Mouse (Mus musculus) hindbrain, embryonic 10.5 days (tissue): ENCODE measurements around the gene Speer4f1. TPM values are rescaled to one million over a fixed set of nuclear protein-coding genes. Genes with fewer than 3 reads are reported as not detected.
"Not testable (repeated sequence)": the region's sequence is repeated elsewhere in the genome, so short reads cannot be mapped to it uniquely, and the experiment has no call there.

Source experiments
- DNase-seq: peaks from one replicate; pipeline ENCODE4 v3.0.0-alpha.2; 2017; ENCODE audit warnings: low spot score
- H3K27ac ChIP-seq: fragments of 300-500 bp; sonication (generic); 2 replicates; pipeline ENCODE4 v1.5.1; 2016; ENCODE audit warnings: mild to moderate bottlenecking, moderate library complexity
- H3K27me3 ChIP-seq: fragments of 300-500 bp; sonication (generic); 2 replicates; pipeline ENCODE4 v1.6.1; 2016; ENCODE audit warnings: mild to moderate bottlenecking; ENCODE audit not compliant: poor library complexity, insufficient read depth, severe bottlenecking
- H3K36me3 ChIP-seq: fragments of 300-500 bp; sonication (generic); 2 replicates; pipeline ENCODE4 v1.6.1; 2016; ENCODE audit warnings: mild to moderate bottlenecking, moderate library complexity
- H3K4me1 ChIP-seq: fragments of 300-500 bp; sonication (generic); replicated peaks from 2 replicates; pipeline ENCODE4 v1.6.1; 2016; ENCODE audit warnings: mild to moderate bottlenecking
- H3K4me3 ChIP-seq: fragments of 300-500 bp; sonication (generic); 2 replicates; pipeline ENCODE4 v1.5.1; 2016; ENCODE audit warnings: mild to moderate bottlenecking, moderate library complexity
- H3K9me3 ChIP-seq: fragments of 300-500 bp; sonication (generic); 2 replicates; pipeline ENCODE4 v1.6.1; 2016; ENCODE audit warnings: mild to moderate bottlenecking, moderate library complexity
- WGBS: fragments of 180-500 bp; shearing (Covaris S2); methylation state at CpG from one replicate; pipeline ENCODE4 v1.1.7; 2016; 5-methylcytosine and 5-hydroxymethylcytosine counted together
- polyA plus RNA-seq: library from polyadenylated mRNA; unstranded; fragments of >200 nt; fragmentation: Nextera tagmentation; extraction: Ambion mirVana; gene quantifications from 2 replicates; pipeline ENCODE4 v1.2.1, GENCODE M21; 2016

Gene Speer4f1
- polyA plus RNA-seq = not detected in 2 replicates

DNA sequence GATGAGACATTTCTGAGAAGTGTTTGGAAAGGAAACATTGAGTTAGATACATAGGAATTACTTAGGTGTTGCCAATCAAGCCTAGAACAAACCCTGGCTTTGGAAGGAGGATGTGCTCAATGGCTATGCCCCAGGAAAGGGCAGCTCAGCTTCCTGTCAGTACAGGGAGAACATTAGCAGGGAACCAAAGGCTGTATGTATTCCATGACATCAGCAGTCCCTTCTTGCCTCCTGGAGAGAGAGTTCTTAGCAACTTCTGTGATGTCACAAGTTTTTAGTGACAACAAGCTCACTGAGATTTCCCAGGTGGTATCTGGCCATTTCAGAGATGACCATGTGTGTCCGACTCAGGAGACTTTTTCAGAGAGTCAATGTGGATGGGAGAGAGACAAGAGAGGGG is at the start of gene Speer4f1:
Speer4f1 (plus strand) TSS at position 301 of the 400 bp plus-strand sequence.
- H3K4me1 ChIP-seq, H3K36me3 ChIP-seq, H3K27me3 ChIP-seq, H3K27ac ChIP-seq, H3K4me3 ChIP-seq, DNase-seq, H3K9me3 ChIP-seq: not testable (repeated sequence)
- 94% methylated on average over 1 of the region's 1 CpGs for WGBS

DNA sequence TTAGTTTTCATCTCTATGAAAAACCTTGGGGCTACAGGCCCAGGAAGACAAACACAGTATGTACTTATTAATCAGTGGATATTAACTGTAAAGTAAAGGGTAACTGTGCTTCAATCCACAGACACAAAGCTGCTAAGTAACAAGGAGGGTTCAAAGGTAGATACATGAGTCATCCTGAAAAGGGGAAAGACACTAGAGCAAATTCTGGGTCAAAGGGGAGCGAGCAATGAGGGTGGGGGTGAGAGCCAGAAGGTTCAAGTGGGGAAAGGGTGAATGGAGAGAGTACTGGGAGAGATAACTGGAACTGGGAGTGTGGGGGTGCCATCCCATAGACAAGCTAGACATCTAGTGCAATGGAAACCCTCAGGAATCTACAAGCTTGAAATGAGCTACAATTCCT is 49.0 kb upstream of the Speer4f1 start:
- Histone ChIP-seq H3K9me3 (no peaks in the 10 kb centered on the region), H3K36me3 (no peaks in the 10 kb centered on the region), H3K4me1 (no peaks in the 10 kb centered on the region), H3K27me3 (no peaks in the 10 kb centered on the region), H3K27ac (no peak overlapping the region), H3K4me3 (no peak overlapping the region)
- no peak for DNase-seq
- WGBS = 90% methylated on average over 1 of the region's 1 CpGs

DNA sequence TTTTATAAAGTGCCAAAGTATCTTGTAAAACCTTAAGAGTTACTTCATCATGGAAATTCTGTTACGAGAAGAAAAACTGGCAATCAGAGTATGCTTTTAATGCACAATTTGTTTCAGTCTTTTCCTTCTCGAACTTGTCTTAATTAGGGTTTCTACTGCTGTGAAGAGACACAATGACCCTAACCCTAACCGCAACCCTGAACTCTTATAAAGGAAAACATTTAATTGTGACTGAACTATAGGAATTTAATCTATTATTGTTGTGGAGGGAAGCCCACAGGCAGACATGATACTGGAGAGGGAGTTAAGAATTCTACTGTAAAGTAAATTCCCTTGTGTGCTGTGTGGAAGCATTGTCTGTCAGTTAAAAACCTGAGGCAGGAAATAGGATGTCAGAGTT is 41.2 kb upstream of the Speer4f1 start:
- H3K4me1 ChIP-seq = peaks cover 14% of the 10 kb centered on the region
- no peaks in the 10 kb centered on the region for H3K9me3 ChIP-seq
- no peaks in the 10 kb centered on the region for H3K27me3 ChIP-seq
- DNase-seq = no peak
- H3K4me3 ChIP-seq = no peak overlapping the region
- 50% methylated on average over 3 of the region's 3 CpGs for WGBS
- H3K27ac ChIP-seq = no peak overlapping the region
- no peaks in the 10 kb centered on the region for H3K36me3 ChIP-seq

DNA sequence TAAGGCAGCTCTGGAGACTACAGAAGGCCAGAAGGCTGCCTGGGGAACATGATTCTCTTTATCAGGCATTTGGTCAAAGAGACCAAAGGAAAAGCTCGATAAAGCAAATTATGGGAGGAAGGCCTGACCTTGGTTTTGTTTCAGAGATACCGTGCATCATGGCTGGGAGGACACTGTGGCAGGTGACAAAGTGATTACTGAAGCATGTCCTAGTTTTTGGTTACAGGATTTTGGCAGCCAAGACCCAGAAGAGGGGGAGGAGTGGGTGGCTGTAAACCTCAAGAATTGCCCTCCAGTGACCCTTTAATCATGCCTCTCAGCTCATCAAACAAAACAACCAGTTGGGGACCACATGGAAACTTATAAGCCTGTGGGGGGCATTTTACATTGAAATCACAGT is 39.7 kb upstream of the Speer4f1 start:
- WGBS = 11% methylated on average over 2 of the region's 2 CpGs
- H3K4me3 ChIP-seq = no peak overlapping the region
- H3K27ac ChIP-seq = no peak overlapping the region
- H3K27me3 ChIP-seq = no peaks in the 10 kb centered on the region
- peak; percentile 6 for DNase-seq
- H3K4me1 ChIP-seq = peaks cover 14% of the 10 kb centered on the region
- no peaks in the 10 kb centered on the region for H3K36me3 ChIP-seq
- H3K9me3 ChIP-seq = no peaks in the 10 kb centered on the region

DNA sequence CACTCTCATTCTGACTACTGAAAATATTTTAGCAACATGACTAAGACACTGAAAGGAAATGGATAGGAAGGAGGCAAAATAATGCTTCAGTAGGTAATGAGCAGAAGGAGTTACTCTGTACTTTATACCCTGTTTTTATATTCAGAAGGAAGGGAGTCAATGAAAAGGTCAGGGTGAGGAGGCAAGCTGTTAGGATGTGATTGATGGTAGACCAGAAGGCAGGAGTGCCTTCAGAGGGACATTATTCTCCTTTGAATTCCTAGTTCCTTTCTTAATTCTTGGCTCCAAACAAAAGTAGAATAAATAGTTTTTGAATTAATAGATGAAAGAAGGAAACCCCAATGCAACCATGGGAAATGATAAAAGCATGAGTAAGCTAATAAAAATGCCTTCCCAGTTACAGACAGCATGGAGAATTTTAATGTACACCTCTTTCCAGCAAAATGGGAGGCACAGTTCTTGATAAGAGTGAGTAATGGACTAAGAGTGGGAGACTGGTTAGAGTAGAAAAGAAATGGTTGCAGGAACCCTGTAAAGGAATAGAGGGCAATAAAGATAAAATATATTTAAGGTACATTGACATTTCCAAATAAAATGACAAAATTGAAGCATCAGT is 36.3 kb upstream of the Speer4f1 start:
- Histone ChIP-seq H3K27ac (no peak overlapping the region), H3K4me1 (peaks cover 14% of the 10 kb centered on the region), H3K36me3 (no peaks in the 10 kb centered on the region), H3K4me3 (no peak overlapping the region), H3K27me3 (no peaks in the 10 kb centered on the region), H3K9me3 (no peaks in the 10 kb centered on the region)
- DNase-seq = no peak

DNA sequence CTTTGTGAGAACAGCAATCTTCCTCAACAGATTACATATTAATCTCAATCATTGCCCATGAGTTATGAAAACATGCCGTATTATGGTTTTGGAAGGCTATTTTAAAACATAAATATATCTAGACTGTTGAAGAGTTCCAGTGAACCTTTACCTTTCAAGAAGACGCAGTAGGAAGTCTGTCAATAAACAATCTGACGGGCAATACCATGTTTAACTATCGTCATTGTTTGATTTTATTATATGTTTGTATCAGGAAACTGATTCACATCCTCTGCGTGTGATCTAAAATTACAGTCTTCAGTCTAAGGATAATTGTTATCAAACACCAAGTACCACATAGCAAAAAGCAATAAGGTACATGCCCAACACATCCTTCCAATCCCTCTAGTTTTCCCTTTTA is 21.8 kb upstream of the Speer4f1 start:
- Histone ChIP-seq H3K9me3 (no peaks in the 10 kb centered on the region), H3K27me3 (no peaks in the 10 kb centered on the region), H3K27ac (no peak overlapping the region), H3K36me3 (no peaks in the 10 kb centered on the region), H3K4me3 (no peak overlapping the region), H3K4me1 (no peaks in the 10 kb centered on the region)
- 86% methylated on average over 5 of the region's 5 CpGs for WGBS
- DNase-seq = no peak

DNA sequence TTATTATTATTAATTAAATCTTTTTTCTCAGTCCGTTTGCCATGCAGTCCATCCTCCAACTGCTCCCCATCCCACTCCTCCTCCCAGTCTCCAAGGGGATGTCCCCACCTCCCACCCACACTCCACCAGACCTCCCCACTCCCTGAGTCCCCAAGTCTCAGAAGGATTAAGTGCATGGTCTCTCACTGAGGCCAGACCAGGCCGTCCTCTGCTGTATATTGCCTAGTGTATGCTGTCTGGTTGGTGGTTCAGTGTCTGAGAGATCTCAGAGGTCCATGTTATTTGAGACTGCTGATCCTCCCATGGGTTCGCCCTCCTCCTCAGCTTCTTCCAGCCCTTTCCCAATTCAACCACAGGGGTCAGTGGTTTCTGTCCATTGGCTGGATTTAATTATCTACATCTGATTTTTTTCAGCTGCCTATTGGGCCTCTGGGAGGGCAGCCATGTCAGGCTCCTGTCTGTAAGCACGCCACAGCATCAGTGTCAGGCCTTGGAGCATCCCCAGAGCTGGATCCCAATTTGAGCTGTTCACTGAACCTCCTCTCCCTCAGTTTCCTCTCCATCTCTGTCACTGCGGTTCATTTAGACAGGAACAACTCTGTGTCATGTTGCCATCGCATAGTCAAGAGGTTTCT is 20.8 kb upstream of the Speer4f1 start:
- no peaks in the 10 kb centered on the region for H3K4me1 ChIP-seq
- H3K27me3 ChIP-seq = no peaks in the 10 kb centered on the region
- peak; percentile 11 for DNase-seq
- H3K36me3 ChIP-seq = no peaks in the 10 kb centered on the region
- H3K4me3 ChIP-seq = no peak overlapping the region
- no peak overlapping the region for H3K27ac ChIP-seq
- 70% methylated on average over 6 of the region's 6 CpGs for WGBS
- H3K9me3 ChIP-seq = no peaks in the 10 kb centered on the region

DNA sequence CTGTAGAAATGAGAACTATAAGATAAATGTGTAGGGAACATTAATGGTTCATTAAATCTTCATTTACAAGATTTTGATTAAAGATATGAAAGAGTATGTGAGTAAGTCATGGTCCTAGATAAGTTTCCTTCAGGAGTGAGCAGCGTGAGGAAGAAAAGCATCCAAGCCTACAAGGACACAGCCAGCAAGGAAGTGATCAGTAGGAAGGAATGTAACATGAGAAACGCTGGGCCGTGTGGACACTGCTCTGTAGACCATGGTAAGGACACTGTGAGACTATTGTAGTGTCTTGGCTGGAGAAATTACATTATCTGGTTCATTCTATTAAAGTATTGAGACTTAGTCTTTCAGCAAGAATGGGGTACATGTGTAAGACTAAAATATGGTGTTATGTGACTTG is 19.2 kb upstream of the Speer4f1 start:
- WGBS = 74% methylated on average over 3 of the region's 3 CpGs
- Histone ChIP-seq H3K4me3 (no peak overlapping the region), H3K27ac (no peak overlapping the region), H3K9me3 (no peaks in the 10 kb centered on the region), H3K27me3 (no peaks in the 10 kb centered on the region), H3K4me1 (no peaks in the 10 kb centered on the region), H3K36me3 (no peaks in the 10 kb centered on the region)
- DNase-seq = no peak

DNA sequence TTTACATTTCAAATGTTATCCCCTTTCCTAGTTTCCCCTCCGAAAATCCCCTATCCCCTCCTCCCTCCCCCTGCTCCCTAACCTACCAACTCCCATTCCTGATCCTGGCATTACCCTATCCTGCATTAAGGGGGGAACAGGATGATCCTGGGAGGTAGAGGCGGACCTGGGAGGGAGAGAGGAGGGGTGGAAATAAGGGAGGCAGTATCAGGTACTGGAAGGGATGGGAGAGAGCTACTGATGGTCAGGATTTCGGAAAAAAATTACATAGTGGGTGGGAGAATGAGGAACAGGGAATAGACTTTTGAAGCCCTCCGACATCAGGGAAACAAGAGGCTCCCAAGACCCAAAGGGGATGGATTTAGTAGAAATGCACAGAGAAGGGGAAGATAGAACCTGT is 7.8 kb upstream of the Speer4f1 start:
- H3K27me3 ChIP-seq, H3K4me3 ChIP-seq, H3K4me1 ChIP-seq, H3K27ac ChIP-seq, DNase-seq, H3K9me3 ChIP-seq, H3K36me3 ChIP-seq: not testable (repeated sequence)
- 66% methylated on average over 4 of the region's 4 CpGs for WGBS

DNA sequence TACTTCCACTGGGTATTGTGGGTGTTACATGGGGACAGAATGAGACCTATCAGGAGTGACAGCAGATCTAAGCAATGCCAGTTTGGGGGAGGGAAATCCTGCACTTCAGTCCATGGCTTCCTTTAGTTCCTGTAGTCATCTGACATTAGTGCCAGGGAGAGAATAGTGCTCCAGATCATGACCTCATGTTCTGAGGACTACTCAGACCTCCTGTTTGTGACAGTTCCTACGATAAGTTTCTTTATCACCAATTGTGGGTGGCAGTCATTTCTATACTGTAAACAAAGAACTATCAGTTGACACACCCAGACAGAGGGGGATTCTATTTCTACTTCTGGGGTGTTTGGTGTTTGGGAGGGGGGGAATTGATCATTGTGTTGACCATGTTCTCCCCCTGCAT is 578 bp downstream of the Speer4f1 start:
- no peak overlapping the region for H3K4me3 ChIP-seq
- DNase-seq = no peak
- H3K36me3 ChIP-seq = no peaks in the 10 kb centered on the region
- WGBS = 85% methylated on average over 1 of the region's 1 CpGs
- H3K27ac ChIP-seq = no peak overlapping the region
- H3K4me1 ChIP-seq = no peaks in the 10 kb centered on the region
- H3K9me3 ChIP-seq = peaks cover 3% of the 10 kb centered on the region; the same call in 1 of the 2 replicates
- no peaks in the 10 kb centered on the region for H3K27me3 ChIP-seq

DNA sequence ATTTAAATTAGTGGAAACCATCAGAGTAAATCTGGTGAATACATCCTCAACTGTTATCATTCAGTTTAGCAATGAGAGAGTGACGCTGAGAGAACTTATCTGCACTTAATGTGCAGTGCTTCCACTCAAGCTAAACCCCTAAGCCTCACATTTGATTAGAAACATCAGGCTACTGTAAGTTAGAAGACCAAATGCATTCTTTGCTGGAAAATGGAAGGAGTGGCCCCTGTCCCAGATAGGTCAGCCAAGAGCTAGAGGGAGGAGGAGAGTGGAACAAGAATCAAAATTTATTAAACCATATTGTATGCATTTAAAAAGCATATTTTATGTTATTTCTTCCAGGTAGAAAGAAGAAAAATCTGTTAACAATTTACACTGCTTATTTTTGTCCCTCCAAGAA is 14.0 kb downstream of the Speer4f1 start:
- WGBS = 70% methylated on average over 1 of the region's 1 CpGs
- no peak for DNase-seq
- no peaks in the 10 kb centered on the region for H3K4me1 ChIP-seq
- no peaks in the 10 kb centered on the region for H3K9me3 ChIP-seq
- H3K27ac ChIP-seq = no peak overlapping the region
- H3K27me3 ChIP-seq = no peaks in the 10 kb centered on the region
- H3K4me3 ChIP-seq = no peak overlapping the region
- H3K36me3 ChIP-seq = no peaks in the 10 kb centered on the region

DNA sequence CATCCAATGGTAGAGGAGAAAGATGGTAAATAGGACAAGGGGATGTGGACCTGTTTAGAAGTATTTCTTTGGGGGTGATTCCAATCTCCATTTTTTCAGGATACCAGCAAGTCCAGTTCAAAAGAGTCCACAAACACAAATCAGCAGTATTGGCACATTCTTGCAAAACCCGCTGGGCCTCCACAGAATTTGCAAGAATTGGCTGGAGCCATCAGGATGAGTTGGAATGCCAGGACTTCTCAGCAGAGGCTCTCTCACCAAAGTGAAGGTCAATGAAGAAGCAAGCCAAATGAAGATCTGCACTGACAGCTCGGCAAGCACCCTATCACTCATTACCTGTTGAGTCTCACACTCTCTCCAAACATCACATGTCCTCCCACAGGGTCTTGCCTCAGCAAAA is 19.7 kb downstream of the Speer4f1 start:
- Histone ChIP-seq H3K9me3 (no peaks in the 10 kb centered on the region), H3K27ac (no peak overlapping the region), H3K36me3 (no peaks in the 10 kb centered on the region), H3K4me1 (peaks cover 5% of the 10 kb centered on the region; the same call in 1 of the 2 replicates), H3K4me3 (no peak overlapping the region), H3K27me3 (no peaks in the 10 kb centered on the region)
- DNase-seq = no peak
- 86% methylated on average over 2 of the region's 2 CpGs for WGBS

DNA sequence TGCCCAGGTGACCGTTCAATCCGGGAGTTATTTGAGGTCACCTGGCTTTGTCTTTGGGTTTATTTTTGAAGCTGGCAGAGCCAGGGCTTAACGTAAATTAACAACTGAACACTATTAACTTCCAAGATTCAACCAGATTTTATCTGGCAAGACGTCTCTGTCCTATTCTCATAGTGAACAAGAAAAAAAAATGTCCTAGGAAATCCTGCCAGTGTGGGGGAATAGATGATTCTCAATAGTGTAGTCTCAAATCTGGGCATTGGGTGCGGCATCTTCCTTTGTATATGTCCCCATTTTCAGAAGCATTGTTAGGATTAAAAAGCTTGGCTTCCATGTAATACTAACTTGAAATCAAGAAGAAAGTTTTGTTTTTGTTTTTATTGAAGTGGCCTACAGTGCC is 20.8 kb downstream of the Speer4f1 start:
- H3K4me1 ChIP-seq = peaks cover 5% of the 10 kb centered on the region; the same call in 1 of the 2 replicates
- H3K9me3 ChIP-seq = no peaks in the 10 kb centered on the region
- no peak overlapping the region for H3K4me3 ChIP-seq
- 91% methylated on average over 5 of the region's 5 CpGs for WGBS
- no peak for DNase-seq
- H3K27me3 ChIP-seq = no peaks in the 10 kb centered on the region
- H3K27ac ChIP-seq = no peak overlapping the region
- H3K36me3 ChIP-seq = no peaks in the 10 kb centered on the region
